Mouse (Mus musculus): ENCODE measurements at regions not wholly inside any gene's neighbourhood (a gene's known extent, or its start where the extent isn't known, plus 50 kb on each side); places are given as distances from the start of the nearest gene placed in this dataset.
A peak's percentile ranks its signal among the peaks of the same experiment; 100 is the strongest.

- TF ChIP-seq CTCF (IDR thresholded peaks at IDR 0.05; ENCODE audit: borderline replicate concordance, extremely low read depth, insufficient read depth, insufficient read length) (no peak), POLR2A (IDR thresholded peaks at IDR 0.05; ENCODE audit: borderline replicate concordance, extremely low read depth, insufficient read depth, insufficient read length, poor library complexity, severe bottlenecking) (no peak)
- no peak for DNase-seq (ENCODE audit: low read depth)
Measured at GRCm38 (mm10) chr5:105990777-105991176, 114.4 kb downstream of the Zfp326 start.

GRCm38 (mm10) chr5:105986401-105986800, 110.0 kb downstream of the Zfp326 start:
- peak; percentile 89 for DNase-seq (ENCODE audit: low read depth)
- TF ChIP-seq POLR2A (IDR thresholded peaks at IDR 0.05; ENCODE audit: borderline replicate concordance, extremely low read depth, insufficient read depth, insufficient read length, poor library complexity, severe bottlenecking): no peak
- peak; percentile 60; the same call in 1 of the 2 replicates for TF ChIP-seq CTCF (IDR thresholded peaks at IDR 0.05; ENCODE audit: borderline replicate concordance, extremely low read depth, insufficient read depth, insufficient read length)

- TF ChIP-seq POLR2A (IDR thresholded peaks at IDR 0.05; ENCODE audit: borderline replicate concordance, extremely low read depth, insufficient read depth, insufficient read length, poor library complexity, severe bottlenecking) (no peak), CTCF (IDR thresholded peaks at IDR 0.05; ENCODE audit: borderline replicate concordance, extremely low read depth, insufficient read depth, insufficient read length) (no peak)
- DNase-seq (ENCODE audit: low read depth): no peak
Measured at GRCm38 (mm10) chr5:105983131-105983530, 106.8 kb downstream of the Zfp326 start.

GRCm38 (mm10) chr5:105976746-105977145, 100.4 kb downstream of the Zfp326 start:
- TF ChIP-seq CTCF (IDR thresholded peaks at IDR 0.05; ENCODE audit: borderline replicate concordance, extremely low read depth, insufficient read depth, insufficient read length): no peak
- no peak for TF ChIP-seq POLR2A (IDR thresholded peaks at IDR 0.05; ENCODE audit: borderline replicate concordance, extremely low read depth, insufficient read depth, insufficient read length, poor library complexity, severe bottlenecking)
- peak; percentile 48 for DNase-seq (ENCODE audit: low read depth)

GRCm38 (mm10) chr5:105976076-105976475, 99.7 kb downstream of the Zfp326 start:
- peak; percentile 53 for DNase-seq (ENCODE audit: low read depth)
- TF ChIP-seq POLR2A (IDR thresholded peaks at IDR 0.05; ENCODE audit: borderline replicate concordance, extremely low read depth, insufficient read depth, insufficient read length, poor library complexity, severe bottlenecking) (no peak), CTCF (IDR thresholded peaks at IDR 0.05; ENCODE audit: borderline replicate concordance, extremely low read depth, insufficient read depth, insufficient read length) (no peak)

- peak; percentile 62 for DNase-seq (ENCODE audit: low read depth)
- TF ChIP-seq CTCF (IDR thresholded peaks at IDR 0.05; ENCODE audit: borderline replicate concordance, extremely low read depth, insufficient read depth, insufficient read length) (no peak), POLR2A (IDR thresholded peaks at IDR 0.05; ENCODE audit: borderline replicate concordance, extremely low read depth, insufficient read depth, insufficient read length, poor library complexity, severe bottlenecking) (no peak)
Measured at GRCm38 (mm10) chr5:105975275-105976011, 99.1 kb downstream of the Zfp326 start.

GRCm38 (mm10) chr5:105974576-105975177, 98.3 kb downstream of the Zfp326 start:
- DNase-seq (ENCODE audit: low read depth): peak; percentile 79
- no peak for TF ChIP-seq CTCF (IDR thresholded peaks at IDR 0.05; ENCODE audit: borderline replicate concordance, extremely low read depth, insufficient read depth, insufficient read length)
- no peak for TF ChIP-seq POLR2A (IDR thresholded peaks at IDR 0.05; ENCODE audit: borderline replicate concordance, extremely low read depth, insufficient read depth, insufficient read length, poor library complexity, severe bottlenecking)
